Mouse (Mus musculus) heart, embryonic 16.5 days (tissue): ENCODE data around the gene Mzf1. TPM values are rescaled to one million over a fixed set of nuclear protein-coding genes. Genes with fewer than 3 reads are reported as not detected.

Experiments
- ATAC-seq: fragments of 200-750 bp; cut with Nextera tagmentation; replicated peaks from 2 replicates; pipeline ENCODE4 v1.8.0; 2017; ENCODE audit warnings: moderate number of reproducible peaks; ENCODE audit not compliant: insufficient read depth, low FRiP score; ENCODE audit errors: extremely low read depth
- H3K27ac ChIP-seq: fragments of 300-500 bp; sonication (generic); 2 replicates; pipeline ENCODE4 v1.5.1; 2014; ENCODE audit warnings: mild to moderate bottlenecking, low read length, control low read depth, moderate library complexity
- H3K27me3 ChIP-seq: fragments of 300-500 bp; sonication (generic); 2 replicates; pipeline ENCODE4 v1.6.1; 2014; ENCODE audit warnings: low read length, mixed read lengths; ENCODE audit not compliant: control insufficient read depth, insufficient read depth
- H3K36me3 ChIP-seq: fragments of 300-500 bp; sonication (generic); 2 replicates; pipeline ENCODE4 v1.6.1; 2014; ENCODE audit not compliant: control insufficient read depth, insufficient read depth
- H3K4me1 ChIP-seq: fragments of 300-500 bp; sonication (generic); 2 replicates; pipeline ENCODE4 v1.6.1; 2014; ENCODE audit warnings: low read length, mixed read lengths; ENCODE audit not compliant: control insufficient read depth, insufficient read depth
- H3K4me2 ChIP-seq: fragments of 300-500 bp; sonication (generic); 2 replicates; pipeline ENCODE4 v1.6.1; 2014; ENCODE audit warnings: low read depth, mild to moderate bottlenecking, control low read depth, low read length
- H3K4me3 ChIP-seq: fragments of 300-500 bp; sonication (generic); 2 replicates; pipeline ENCODE4 v1.5.1; 2014; ENCODE audit warnings: mild to moderate bottlenecking, control low read depth, low read length
- H3K9ac ChIP-seq: fragments of 300-500 bp; sonication (generic); 2 replicates; pipeline ENCODE4 v1.6.1; 2014; ENCODE audit warnings: low read length, control low read depth
- H3K9me3 ChIP-seq: fragments of 300-500 bp; sonication (generic); replicated peaks from 2 replicates; pipeline ENCODE4 v1.6.1; 2016; ENCODE audit warnings: low read length; ENCODE audit not compliant: control insufficient read depth
- WGBS: fragments of 180-500 bp; shearing (Covaris S2); extraction: QIAGEN DNeasy Blood & Tissue Kit; methylation state at CpG from one replicate; pipeline ENCODE4 v1.1.7; 2014; 5-methylcytosine and 5-hydroxymethylcytosine counted together
- polyA plus RNA-seq: library from polyadenylated mRNA; unstranded; fragments of >200 nt; fragmentation: Nextera tagmentation; extraction: Ambion mirVana; gene quantifications from 2 replicates; pipeline ENCODE4 v1.2.1, GENCODE M21; 2015

Mzf1 gene
- polyA plus RNA-seq, 1 experiment from 2014 or later: 1.7 TPM

DNA sequence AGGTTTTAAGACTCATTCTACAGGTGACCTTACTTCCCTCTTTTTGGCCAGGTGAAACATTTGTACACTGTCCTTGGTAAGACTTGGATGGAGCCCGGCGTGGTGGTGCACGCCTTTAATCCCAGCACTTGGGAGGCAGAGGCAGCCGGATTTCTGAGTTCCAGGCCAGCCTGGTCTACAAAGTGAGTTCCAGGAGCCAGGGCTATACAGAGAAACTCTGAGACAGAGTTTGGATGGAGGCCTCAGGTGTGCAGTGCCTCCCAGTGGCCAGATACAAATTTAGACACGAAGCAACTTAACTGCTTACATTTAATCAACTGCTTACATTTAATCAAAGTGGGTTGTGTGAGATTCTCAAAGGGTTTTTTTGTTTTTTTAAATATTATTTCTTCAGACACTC lies 23.5 kb downstream of the Mzf1 start:
- no peak overlapping the region for H3K4me2 ChIP-seq
- no peaks in the 10 kb centered on the region for H3K9me3 ChIP-seq
- no peaks in the 10 kb centered on the region for H3K27me3 ChIP-seq
- 76% methylated on average over 5 of the region's 5 CpGs for WGBS
- ATAC-seq: no peak
- H3K36me3 ChIP-seq: peaks cover 74% of the 10 kb centered on the region
- no peak overlapping the region for H3K27ac ChIP-seq
- H3K4me1 ChIP-seq: peaks cover 22% of the 10 kb centered on the region
- no peak overlapping the region for H3K9ac ChIP-seq
- H3K4me3 ChIP-seq: no peak overlapping the region

DNA sequence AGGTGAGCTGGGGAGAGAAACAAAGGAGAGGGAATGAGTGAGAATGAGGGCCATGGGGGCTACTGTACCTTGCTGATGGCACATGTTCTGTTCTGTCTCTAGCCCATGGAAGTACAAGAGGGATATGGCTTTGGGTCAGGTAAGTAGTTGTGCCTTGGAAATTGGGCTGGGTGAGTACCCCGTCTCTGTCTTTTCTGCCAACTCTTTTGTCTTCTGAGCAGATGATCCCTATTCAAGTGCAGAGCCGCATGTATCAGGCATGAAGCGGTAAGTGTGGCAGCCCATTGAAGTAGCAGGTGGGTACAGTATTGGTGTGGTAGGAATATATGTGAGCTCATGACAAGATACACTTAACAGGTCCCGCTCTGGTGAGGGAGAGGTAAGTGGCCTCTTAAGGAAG lies 25.6 kb downstream of the Mzf1 start:
- no peak overlapping the region for H3K27ac ChIP-seq
- H3K9me3 ChIP-seq: no peaks in the 10 kb centered on the region
- peaks cover 63% of the 10 kb centered on the region for H3K36me3 ChIP-seq
- WGBS: 90% methylated on average over 4 of the region's 4 CpGs
- H3K4me1 ChIP-seq: peaks cover 25% of the 10 kb centered on the region
- no peak overlapping the region for H3K4me2 ChIP-seq
- ATAC-seq: no peak
- H3K9ac ChIP-seq: no peak overlapping the region
- H3K27me3 ChIP-seq: no peaks in the 10 kb centered on the region
- no peak overlapping the region for H3K4me3 ChIP-seq

DNA sequence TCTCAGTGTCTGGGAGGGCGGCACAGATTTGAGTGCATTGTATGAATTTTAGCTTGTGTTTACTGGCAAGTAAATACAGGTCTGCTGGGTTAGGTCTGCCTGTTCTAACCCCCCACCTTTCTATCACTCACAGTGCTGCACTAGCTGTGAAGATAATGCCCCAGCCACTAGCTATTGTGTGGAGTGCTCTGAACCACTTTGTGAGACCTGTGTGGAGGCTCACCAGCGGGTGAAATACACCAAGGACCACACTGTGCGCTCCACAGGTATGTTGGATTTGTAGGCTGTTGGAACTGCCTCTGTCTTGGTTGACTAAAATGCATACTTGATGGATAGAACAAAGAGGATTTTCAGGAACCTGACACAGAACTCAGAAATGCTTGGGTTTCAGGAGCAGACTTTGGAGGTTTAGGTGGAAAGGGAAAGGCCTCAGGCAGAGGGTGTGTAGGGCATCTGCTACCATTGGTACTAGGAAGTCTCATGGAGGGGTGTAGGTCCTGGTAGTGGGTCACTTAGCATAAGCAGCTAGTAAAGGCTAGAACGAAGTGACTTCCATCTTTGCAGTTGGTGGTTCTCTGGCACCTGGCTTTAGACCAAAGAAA lies 29.0 kb downstream of the Mzf1 start:
- H3K27ac ChIP-seq: no peak overlapping the region
- no peaks in the 10 kb centered on the region for H3K9me3 ChIP-seq
- peak overlapping the region; percentile 84 for H3K9ac ChIP-seq
- H3K4me1 ChIP-seq: peaks cover 18% of the 10 kb centered on the region
- H3K36me3 ChIP-seq: peaks cover 44% of the 10 kb centered on the region
- 23% methylated on average over 4 of the region's 4 CpGs for WGBS
- H3K4me3 ChIP-seq: peak overlapping the region; percentile 79
- H3K27me3 ChIP-seq: no peaks in the 10 kb centered on the region
- H3K4me2 ChIP-seq: peak overlapping the region; percentile 85
- ATAC-seq: no peak

DNA sequence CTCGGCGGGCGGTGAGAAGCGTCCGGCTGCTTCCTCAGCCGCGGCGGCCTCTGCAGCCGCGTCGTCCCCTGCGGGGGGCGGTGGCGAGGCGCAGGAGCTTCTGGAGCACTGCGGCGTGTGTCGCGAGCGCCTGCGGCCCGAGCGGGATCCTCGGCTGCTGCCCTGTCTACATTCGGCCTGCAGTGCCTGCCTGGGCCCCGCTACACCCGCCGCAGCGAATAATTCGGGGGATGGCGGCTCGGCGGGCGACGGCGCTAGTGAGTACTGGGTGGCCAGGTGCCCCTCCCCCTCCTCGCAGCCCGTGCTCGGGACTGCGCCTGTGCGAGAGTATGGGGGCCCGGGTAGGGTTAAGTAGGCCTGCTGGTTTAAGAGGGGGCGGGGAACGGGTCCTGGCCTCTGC lies 29.8 kb downstream of the Mzf1 start:
- H3K4me2 ChIP-seq: peak overlapping the region; percentile 85
- peaks cover 18% of the 10 kb centered on the region for H3K4me1 ChIP-seq
- peak overlapping the region; percentile 84 for H3K9ac ChIP-seq
- under 1% methylated on average over 35 of the region's 44 CpGs for WGBS
- peak; percentile 55 for ATAC-seq
- peak overlapping the region; percentile 99 for H3K27ac ChIP-seq
- H3K4me3 ChIP-seq: peak overlapping the region; percentile 79
- H3K36me3 ChIP-seq: peaks cover 36% of the 10 kb centered on the region
- H3K27me3 ChIP-seq: no peaks in the 10 kb centered on the region
- no peaks in the 10 kb centered on the region for H3K9me3 ChIP-seq

DNA sequence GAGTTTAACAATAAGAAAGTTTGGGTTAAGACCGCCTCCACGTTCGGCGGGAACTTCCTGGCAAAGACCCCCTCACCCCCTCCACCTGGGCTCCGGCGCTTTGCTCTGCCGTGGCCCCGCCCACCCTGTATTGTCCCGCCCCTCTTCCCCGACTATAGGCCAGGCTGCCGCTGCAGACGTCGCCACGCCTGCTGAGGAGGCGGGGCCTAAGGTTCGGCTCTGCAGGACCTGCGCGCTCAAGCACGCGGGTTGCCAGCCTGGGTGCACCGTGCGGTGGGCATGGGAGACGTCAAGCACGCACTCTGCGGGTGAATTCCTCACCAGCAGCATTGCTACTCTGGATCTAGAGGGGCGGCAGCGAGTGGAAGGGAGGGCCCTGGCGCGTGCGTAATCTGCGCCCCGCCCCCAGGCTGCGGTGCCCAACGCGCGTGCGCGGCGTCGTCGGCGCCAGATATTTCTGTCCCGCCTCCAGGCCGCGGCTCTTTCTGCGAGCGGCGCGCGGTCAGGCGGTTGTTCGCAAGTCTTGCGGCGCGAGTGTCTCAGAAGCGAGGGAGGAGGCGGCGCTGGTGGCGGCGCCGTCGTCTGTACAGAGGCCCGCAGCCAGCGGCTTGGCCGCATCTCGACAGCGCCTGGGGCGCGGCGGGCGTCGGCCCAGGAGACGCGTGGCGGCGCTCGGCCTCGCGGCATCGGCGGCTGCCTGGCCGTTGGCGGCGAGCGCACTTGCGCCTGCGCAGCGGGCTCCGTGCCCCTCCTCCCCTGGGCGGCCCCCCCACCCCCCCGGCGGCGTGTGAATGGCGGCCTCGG lies 30.4 kb downstream of the Mzf1 start:
- WGBS: under 1% methylated on average over 78 of the region's 95 CpGs
- H3K9ac ChIP-seq: peak overlapping the region; percentile 84
- peaks cover 29% of the 10 kb centered on the region for H3K36me3 ChIP-seq
- peak overlapping the region; percentile 79 for H3K4me3 ChIP-seq
- H3K27ac ChIP-seq: peak overlapping the region; percentile 99
- peak; percentile 83 for ATAC-seq
- H3K4me1 ChIP-seq: peaks cover 18% of the 10 kb centered on the region
- H3K27me3 ChIP-seq: no peaks in the 10 kb centered on the region
- H3K9me3 ChIP-seq: no peaks in the 10 kb centered on the region
- peak overlapping the region; percentile 85 for H3K4me2 ChIP-seq

DNA sequence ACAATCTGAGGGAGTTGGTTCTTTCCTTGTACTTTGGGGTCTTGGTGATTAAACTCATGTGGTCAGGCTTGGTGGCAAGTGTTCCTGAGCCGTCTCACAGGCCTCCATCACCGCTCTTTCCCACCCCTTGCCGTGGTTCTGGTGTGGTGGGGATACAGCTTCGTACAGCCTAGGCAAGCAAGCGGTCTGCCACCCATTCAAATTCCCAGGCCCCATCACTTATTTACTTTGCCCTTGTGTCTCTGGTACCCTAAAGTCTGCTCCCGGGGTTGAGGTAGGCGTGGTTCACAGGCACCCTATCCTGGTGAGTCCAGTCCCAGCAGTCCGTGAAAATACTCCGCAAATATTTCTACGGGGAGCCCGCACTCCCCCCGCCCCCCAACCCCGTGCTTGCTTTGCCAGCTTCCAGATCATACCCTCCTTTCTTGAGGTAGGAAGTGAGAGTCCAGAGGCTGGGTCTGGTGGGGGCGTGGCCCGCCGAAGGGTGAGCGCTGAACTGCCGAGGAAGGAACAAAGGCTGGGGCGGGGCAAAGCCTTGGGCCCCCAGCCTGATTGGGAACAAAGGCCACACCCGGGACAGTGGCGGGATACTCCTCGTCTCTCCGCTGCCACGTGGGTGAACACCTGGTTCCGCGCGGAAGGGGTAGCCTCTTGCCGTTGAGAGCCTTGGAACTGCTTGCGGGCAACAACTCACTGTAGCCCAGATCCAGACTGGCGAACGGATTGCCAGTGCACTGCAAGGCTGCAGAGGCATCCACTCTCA lies 31.6 kb downstream of the Mzf1 start:
- peak overlapping the region; percentile 85 for H3K4me2 ChIP-seq
- H3K4me1 ChIP-seq: peaks cover 18% of the 10 kb centered on the region
- peak overlapping the region; percentile 79 for H3K4me3 ChIP-seq
- peak overlapping the region; percentile 99 for H3K27ac ChIP-seq
- no peaks in the 10 kb centered on the region for H3K9me3 ChIP-seq
- H3K27me3 ChIP-seq: no peaks in the 10 kb centered on the region
- 5% methylated on average over 31 of the region's 31 CpGs for WGBS
- ATAC-seq: peak; percentile 50
- H3K36me3 ChIP-seq: peaks cover 17% of the 10 kb centered on the region
- peak overlapping the region; percentile 84 for H3K9ac ChIP-seq

DNA sequence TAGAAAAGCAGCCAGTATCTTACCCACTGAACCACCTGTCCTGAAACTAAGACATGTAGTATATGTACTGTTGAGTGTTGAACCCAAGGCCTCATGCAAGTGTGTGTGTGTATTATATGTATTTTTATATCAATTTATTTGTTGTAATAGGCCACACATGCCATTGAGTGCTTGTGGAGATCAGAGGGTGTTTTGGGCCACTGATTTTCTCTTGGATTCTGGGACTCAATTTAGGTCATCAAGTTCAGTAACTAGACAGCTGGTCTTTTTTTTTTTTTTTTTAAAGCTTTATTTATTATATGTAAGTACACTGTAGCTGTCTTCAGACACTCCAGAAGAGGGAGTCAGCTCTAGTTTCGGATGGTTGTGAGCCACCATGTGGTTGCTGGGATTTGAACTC lies 39.3 kb downstream of the Mzf1 start:
- no peaks in the 10 kb centered on the region for H3K9me3 ChIP-seq
- H3K4me2 ChIP-seq: no peak overlapping the region
- no peaks in the 10 kb centered on the region for H3K36me3 ChIP-seq
- no peak overlapping the region for H3K4me3 ChIP-seq
- H3K9ac ChIP-seq: no peak overlapping the region
- ATAC-seq: no peak
- no peaks in the 10 kb centered on the region for H3K27me3 ChIP-seq
- H3K4me1 ChIP-seq: peaks cover 5% of the 10 kb centered on the region
- H3K27ac ChIP-seq: no peak overlapping the region
- WGBS: 78% methylated on average over 1 of the region's 1 CpGs

DNA sequence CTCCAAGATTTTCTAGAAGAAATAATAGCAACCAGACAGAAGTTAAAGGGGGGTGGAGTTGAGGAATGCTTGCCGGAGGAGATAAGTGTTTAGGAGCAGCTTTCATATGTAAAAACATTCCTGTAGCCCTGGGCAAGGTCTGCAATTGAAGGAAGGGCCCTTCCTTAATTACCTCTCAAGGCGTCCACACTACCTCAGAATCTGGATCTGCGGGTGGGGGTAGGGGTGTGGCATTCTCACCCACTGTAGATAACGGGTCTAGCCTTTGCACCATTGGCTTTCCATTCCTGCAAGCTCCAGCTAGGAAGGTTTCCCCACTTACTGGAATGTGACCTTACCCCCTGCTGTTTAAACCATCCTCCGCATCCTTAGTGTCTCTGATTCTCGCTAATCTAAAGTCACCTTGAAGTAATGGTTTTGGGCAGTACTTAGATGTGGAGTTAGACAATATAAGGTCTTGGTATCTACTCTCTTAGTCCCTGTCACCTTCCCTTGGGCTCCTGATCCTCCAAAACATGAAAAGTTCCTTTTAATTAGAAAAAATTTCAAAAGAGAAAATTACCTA lies 40.2 kb downstream of the Mzf1 start:
- no peaks in the 10 kb centered on the region for H3K27me3 ChIP-seq

More for the DNA sequence above, 40.2 kb downstream of the Mzf1 start:
- Histone ChIP-seq H3K4me3 (no peak overlapping the region), H3K9me3 (no peaks in the 10 kb centered on the region), H3K27ac (no peak overlapping the region), H3K9ac (no peak overlapping the region), H3K36me3 (no peaks in the 10 kb centered on the region), H3K4me2 (no peak overlapping the region), H3K4me1 (peaks cover 6% of the 10 kb centered on the region)
- no peak for ATAC-seq
- WGBS: 33% methylated on average over 6 of the region's 6 CpGs
